Mouse (Mus musculus): ENCODE measurements at regions not wholly inside any gene's neighbourhood (a gene's known extent, or its start where the extent isn't known, plus 50 kb on each side); places are given as distances from the start of the nearest gene placed in this dataset.

DNA sequence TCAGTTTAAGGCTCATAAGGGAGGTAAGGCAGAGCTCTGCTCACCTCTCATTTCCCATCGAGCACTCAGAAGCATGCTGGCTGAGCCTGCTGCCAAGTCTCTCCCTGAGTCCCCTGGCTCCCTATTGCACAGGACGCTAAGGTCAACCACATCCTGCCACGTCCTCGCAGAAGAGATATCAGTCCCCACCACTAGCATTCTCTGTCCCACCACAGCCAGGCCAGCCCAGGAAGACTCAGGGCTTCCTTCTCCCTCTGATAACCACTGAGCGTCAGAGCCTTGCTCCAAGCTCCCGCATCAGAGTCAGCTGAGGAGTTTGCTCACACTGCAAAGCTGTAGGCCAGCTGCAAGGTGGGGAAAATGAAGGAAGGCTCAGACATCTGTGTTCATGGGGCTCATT lies 248.2 kb downstream of the Rplp1 start:
- TF ChIP-seq CTCF (conservative IDR thresholded peaks at IDR 0.05; ENCODE audit: insufficient read depth, insufficient read length, low read depth, low read length) (no peak), POLR2A (IDR thresholded peaks at IDR 0.05; ENCODE audit: low read depth, low read length) (no peak)
